Mouse (Mus musculus): ENCODE data around the gene Pprc1.
A peak's percentile ranks its signal among the peaks of the same experiment; 100 is the strongest.

Gene Pprc1

GRCm38 (mm10) chr19:46056947-46057607 is 12.4 kb downstream of the Pprc1 start:
- DNase-seq = peak; percentile 84

- no peak for DNase-seq
Measured at GRCm38 (mm10) chr19:46058466-46058865, 13.8 kb downstream of the Pprc1 start.

GRCm38 (mm10) chr19:46060845-46061244 is 16.2 kb downstream of the Pprc1 start:
- DNase-seq = no peak

GRCm38 (mm10) chr19:46068054-46068453 is 23.4 kb downstream of the Pprc1 start:
- no peak for DNase-seq

- DNase-seq = no peak
Measured at GRCm38 (mm10) chr19:46073285-46073684, 28.6 kb downstream of the Pprc1 start.

- DNase-seq = no peak
Measured at GRCm38 (mm10) chr19:46074266-46074665, 29.6 kb downstream of the Pprc1 start.

- DNase-seq = peak; percentile 99
Measured at GRCm38 (mm10) chr19:46075616-46076607, 31.2 kb downstream of the Pprc1 start, which contains the start of gene Nolc1. Gene Nolc1 (plus strand): TSS chr19:46075863.

- no peak for DNase-seq
Measured at GRCm38 (mm10) chr19:46078535-46078934, 33.8 kb downstream of the Pprc1 start.

GRCm38 (mm10) chr19:46085185-46085584 is 40.5 kb downstream of the Pprc1 start:
- DNase-seq = no peak

- DNase-seq = peak; percentile 20
Measured at GRCm38 (mm10) chr19:46086337-46086736, 41.7 kb downstream of the Pprc1 start.

- DNase-seq = no peak
Measured at GRCm38 (mm10) chr19:46087871-46088270, 43.2 kb downstream of the Pprc1 start.

GRCm38 (mm10) chr19:46091641-46092040 is 47.0 kb downstream of the Pprc1 start:
- DNase-seq = no peak

- no peak for DNase-seq
Measured at GRCm38 (mm10) chr19:46094144-46094543, 49.5 kb downstream of the Pprc1 start.

GRCm38 (mm10) chr19:46095291-46095690 is 50.6 kb downstream of the Pprc1 start:
- no peak for DNase-seq

- DNase-seq = no peak
Measured at GRCm38 (mm10) chr19:46096396-46096795, 51.7 kb downstream of the Pprc1 start.

- no peak for DNase-seq
Measured at GRCm38 (mm10) chr19:46099561-46099960, 54.9 kb downstream of the Pprc1 start.

- DNase-seq = no peak
Measured at GRCm38 (mm10) chr19:46103437-46104186, 58.9 kb downstream of the Pprc1 start.

GRCm38 (mm10) chr19:46104187-46104557 is 59.5 kb downstream of the Pprc1 start:
- DNase-seq = no peak

- DNase-seq = no peak
Measured at GRCm38 (mm10) chr19:46110214-46110613, 65.5 kb downstream of the Pprc1 start.

- no peak for DNase-seq
Measured at GRCm38 (mm10) chr19:46110781-46111180, 66.1 kb downstream of the Pprc1 start.

GRCm38 (mm10) chr19:46114617-46115016 is 69.9 kb downstream of the Pprc1 start:
- no peak for DNase-seq

- no peak for DNase-seq
Measured at GRCm38 (mm10) chr19:46119458-46119857, 74.8 kb downstream of the Pprc1 start.

GRCm38 (mm10) chr19:46120872-46121271 is 76.2 kb downstream of the Pprc1 start:
- DNase-seq = no peak
